Mouse (Mus musculus): ENCODE measurements around the gene Lsamp. TPM values are rescaled to one million over a fixed set of nuclear protein-coding genes. Genes with fewer than 3 reads are reported as not detected.

Gene Lsamp
- polyA plus RNA-seq, 1 experiment = not detected

GRCm38 (mm10) chr16:41417363-41417762 lies 1433.2 kb downstream of the Lsamp start:
- no peak overlapping the region for H3K4me2 ChIP-seq (ENCODE audit: low read depth)
- H3ac ChIP-seq (ENCODE audit: control insufficient read depth, insufficient read length) = no peak overlapping the region
- TF ChIP-seq TCF12 (IDR thresholded peaks at IDR 0.05; ENCODE audit: insufficient read depth, poor library complexity, severe bottlenecking) = no peak
- no peak overlapping the region for H3K4me3 ChIP-seq
- no peaks in the 10 kb centered on the region for H3K36me3 ChIP-seq (ENCODE audit: control insufficient read depth, insufficient read depth)
- H3K27me3 ChIP-seq (ENCODE audit: control insufficient read depth, insufficient read depth, insufficient read length) = no peaks in the 10 kb centered on the region
- no peaks in the 10 kb centered on the region for H3K79me2 ChIP-seq (ENCODE audit: control insufficient read depth, insufficient read depth)

GRCm38 (mm10) chr16:41467391-41467790 lies 1483.2 kb downstream of the Lsamp start:
- Histone ChIP-seq H3K4me2 (ENCODE audit: low read depth) (no peak overlapping the region), H3ac (ENCODE audit: control insufficient read depth, insufficient read length) (no peak overlapping the region), H3K36me3 (ENCODE audit: control insufficient read depth, insufficient read depth) (no peaks in the 10 kb centered on the region), H3K27me3 (ENCODE audit: control insufficient read depth, insufficient read depth, insufficient read length) (no peaks in the 10 kb centered on the region), H3K79me2 (ENCODE audit: control insufficient read depth, insufficient read depth) (no peaks in the 10 kb centered on the region), H3K4me3 (no peak overlapping the region)
- TF ChIP-seq E2F4 (IDR thresholded peaks at IDR 0.05; ENCODE audit: insufficient read depth) (no peak), SRF (IDR thresholded peaks at IDR 0.05; ENCODE audit: control insufficient read depth, insufficient read length, low read depth) (no peak), MYOG (IDR thresholded peaks at IDR 0.05; ENCODE audit: control insufficient read depth in 1 of 3, insufficient read depth in 1 of 3, insufficient read length in 2 of 3, low read depth in 2 of 3) (no peak), TCF12 (IDR thresholded peaks at IDR 0.05; ENCODE audit: insufficient read depth, poor library complexity, severe bottlenecking) (no peak), REST (IDR thresholded peaks at IDR 0.05; ENCODE audit: insufficient read depth, insufficient read length) (no peak), POLR2A (IDR thresholded peaks at IDR 0.05; ENCODE audit: insufficient read length, low read depth) (no peak), CEBPB (IDR thresholded peaks at IDR 0.05; ENCODE audit: insufficient read depth, poor library complexity, severe bottlenecking) (no peak), USF1 (IDR thresholded peaks at IDR 0.05; ENCODE audit: low read depth) (no peak), MYOD1 (IDR thresholded peaks at IDR 0.05; ENCODE audit: control insufficient read depth in 1 of 3, insufficient read length in 2 of 3, low read depth in 2 of 3) (no peak), POLR2AphosphoS2 (IDR thresholded peaks at IDR 0.05; ENCODE audit: insufficient read length, low read depth) (no peak), TCF3 (IDR thresholded peaks at IDR 0.05; ENCODE audit: insufficient read length, low read depth) (no peak), MAX (IDR thresholded peaks at IDR 0.05; ENCODE audit: low read depth) (no peak)

GRCm38 (mm10) chr16:41478694-41479093 lies 1494.5 kb downstream of the Lsamp start:
- Histone ChIP-seq H3K36me3 (ENCODE audit: control insufficient read depth, insufficient read depth) (no peaks in the 10 kb centered on the region), H3K27me3 (ENCODE audit: control insufficient read depth, insufficient read depth, insufficient read length) (no peaks in the 10 kb centered on the region), H3K4me3 (no peak overlapping the region), H3ac (ENCODE audit: control insufficient read depth, insufficient read length) (no peak overlapping the region), H3K4me2 (ENCODE audit: low read depth) (no peak overlapping the region), H3K79me2 (ENCODE audit: control insufficient read depth, insufficient read depth) (no peaks in the 10 kb centered on the region)
- TF ChIP-seq E2F4 (IDR thresholded peaks at IDR 0.05; ENCODE audit: insufficient read depth) (no peak), SRF (IDR thresholded peaks at IDR 0.05; ENCODE audit: control insufficient read depth, insufficient read length, low read depth) (no peak), MAX (IDR thresholded peaks at IDR 0.05; ENCODE audit: low read depth) (no peak), CEBPB (IDR thresholded peaks at IDR 0.05; ENCODE audit: insufficient read depth, poor library complexity, severe bottlenecking) (no peak), POLR2AphosphoS2 (IDR thresholded peaks at IDR 0.05; ENCODE audit: insufficient read length, low read depth) (no peak), USF1 (IDR thresholded peaks at IDR 0.05; ENCODE audit: low read depth) (no peak), POLR2A (IDR thresholded peaks at IDR 0.05; ENCODE audit: insufficient read length, low read depth) (no peak), MYOG (IDR thresholded peaks at IDR 0.05; ENCODE audit: control insufficient read depth in 1 of 3, insufficient read depth in 1 of 3, insufficient read length in 2 of 3, low read depth in 2 of 3) (no peak), TCF12 (IDR thresholded peaks at IDR 0.05; ENCODE audit: insufficient read depth, poor library complexity, severe bottlenecking) (no peak), MYOD1 (IDR thresholded peaks at IDR 0.05; ENCODE audit: control insufficient read depth in 1 of 3, insufficient read length in 2 of 3, low read depth in 2 of 3) (no peak), REST (IDR thresholded peaks at IDR 0.05; ENCODE audit: insufficient read depth, insufficient read length) (no peak), TCF3 (IDR thresholded peaks at IDR 0.05; ENCODE audit: insufficient read length, low read depth) (no peak)

GRCm38 (mm10) chr16:41481832-41482231 lies 1497.7 kb downstream of the Lsamp start:
- H3ac ChIP-seq (ENCODE audit: control insufficient read depth, insufficient read length) = no peak overlapping the region
- no peak overlapping the region for H3K4me3 ChIP-seq
- H3K4me2 ChIP-seq (ENCODE audit: low read depth) = no peak overlapping the region
- no peaks in the 10 kb centered on the region for H3K79me2 ChIP-seq (ENCODE audit: control insufficient read depth, insufficient read depth)
- TF ChIP-seq MYOG (IDR thresholded peaks at IDR 0.05; ENCODE audit: control insufficient read depth in 1 of 3, insufficient read depth in 1 of 3, insufficient read length in 2 of 3, low read depth in 2 of 3) = no peak
- no peak for TF ChIP-seq MYOD1 (IDR thresholded peaks at IDR 0.05; ENCODE audit: control insufficient read depth in 1 of 3, insufficient read length in 2 of 3, low read depth in 2 of 3)
- TF ChIP-seq TCF12 (IDR thresholded peaks at IDR 0.05; ENCODE audit: insufficient read depth, poor library complexity, severe bottlenecking) = no peak
- no peak for TF ChIP-seq CEBPB (IDR thresholded peaks at IDR 0.05; ENCODE audit: insufficient read depth, poor library complexity, severe bottlenecking)
- no peak for TF ChIP-seq MAX (IDR thresholded peaks at IDR 0.05; ENCODE audit: low read depth)
- TF ChIP-seq POLR2A (IDR thresholded peaks at IDR 0.05; ENCODE audit: insufficient read length, low read depth) = no peak
- TF ChIP-seq USF1 (IDR thresholded peaks at IDR 0.05; ENCODE audit: low read depth) = no peak
- TF ChIP-seq SRF (IDR thresholded peaks at IDR 0.05; ENCODE audit: control insufficient read depth, insufficient read length, low read depth) = no peak
- TF ChIP-seq POLR2AphosphoS2 (IDR thresholded peaks at IDR 0.05; ENCODE audit: insufficient read length, low read depth) = no peak
- TF ChIP-seq TCF3 (IDR thresholded peaks at IDR 0.05; ENCODE audit: insufficient read length, low read depth) = no peak
- no peak for TF ChIP-seq REST (IDR thresholded peaks at IDR 0.05; ENCODE audit: insufficient read depth, insufficient read length)
- TF ChIP-seq E2F4 (IDR thresholded peaks at IDR 0.05; ENCODE audit: insufficient read depth) = no peak
- H3K36me3 ChIP-seq (ENCODE audit: control insufficient read depth, insufficient read depth) = no peaks in the 10 kb centered on the region
- no peaks in the 10 kb centered on the region for H3K27me3 ChIP-seq (ENCODE audit: control insufficient read depth, insufficient read depth, insufficient read length)

GRCm38 (mm10) chr16:41510915-41511552 lies 1526.9 kb downstream of the Lsamp start:
- no peaks in the 10 kb centered on the region for H3K79me2 ChIP-seq (ENCODE audit: control insufficient read depth, insufficient read depth)
- no peaks in the 10 kb centered on the region for H3K27me3 ChIP-seq (ENCODE audit: control insufficient read depth, insufficient read depth, insufficient read length)
- no peak overlapping the region for H3K4me3 ChIP-seq
- H3ac ChIP-seq (ENCODE audit: control insufficient read depth, insufficient read length) = no peak overlapping the region
- no peak for TF ChIP-seq CEBPB (IDR thresholded peaks at IDR 0.05; ENCODE audit: insufficient read depth, poor library complexity, severe bottlenecking)
- TF ChIP-seq MAX (IDR thresholded peaks at IDR 0.05; ENCODE audit: low read depth) = no peak
- TF ChIP-seq TCF12 (IDR thresholded peaks at IDR 0.05; ENCODE audit: insufficient read depth, poor library complexity, severe bottlenecking) = no peak
- no peak for TF ChIP-seq USF1 (IDR thresholded peaks at IDR 0.05; ENCODE audit: low read depth)
- no peak for TF ChIP-seq POLR2AphosphoS2 (IDR thresholded peaks at IDR 0.05; ENCODE audit: insufficient read length, low read depth)
- no peak for TF ChIP-seq POLR2A (IDR thresholded peaks at IDR 0.05; ENCODE audit: insufficient read length, low read depth)
- no peak for TF ChIP-seq MYOD1 (IDR thresholded peaks at IDR 0.05; ENCODE audit: control insufficient read depth in 1 of 3, insufficient read length in 2 of 3, low read depth in 2 of 3)
- no peak for TF ChIP-seq SRF (IDR thresholded peaks at IDR 0.05; ENCODE audit: control insufficient read depth, insufficient read length, low read depth)
- TF ChIP-seq MYOG (IDR thresholded peaks at IDR 0.05; ENCODE audit: control insufficient read depth in 1 of 3, insufficient read depth in 1 of 3, insufficient read length in 2 of 3, low read depth in 2 of 3) = no peak
- H3K36me3 ChIP-seq (ENCODE audit: control insufficient read depth, insufficient read depth) = no peaks in the 10 kb centered on the region
- H3K4me2 ChIP-seq (ENCODE audit: low read depth) = no peak overlapping the region
